ENCODE assay signal across 8 mouse cellular contexts in the genomic region with DNA sequence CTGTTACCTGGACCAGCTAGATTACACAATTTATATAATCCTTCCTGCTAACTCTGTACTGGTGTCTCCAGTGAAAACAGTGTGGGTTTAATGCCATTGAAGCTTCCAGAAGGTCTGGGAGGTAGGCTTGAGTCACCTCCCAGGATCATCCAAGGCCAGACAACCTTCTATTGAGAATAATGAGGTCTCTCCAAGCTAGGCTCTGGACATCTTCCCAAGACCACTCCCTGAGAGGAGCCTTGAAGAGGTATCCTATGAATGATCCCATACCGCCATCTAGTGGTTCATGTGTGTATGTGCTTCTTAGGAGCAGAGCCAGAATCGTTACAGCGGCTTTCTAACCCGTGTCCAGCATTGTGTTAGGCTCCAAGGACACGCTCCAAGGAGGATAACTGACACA. TPM values are rescaled to one million over a fixed set of nuclear protein-coding genes. Genes with fewer than 3 reads are reported as not detected.
A peak's percentile ranks its signal among the peaks of the same experiment; 100 is the strongest.
DNase-seq lines count a peak whose midpoint lies in the region; ATAC-seq lines count a peak whose summit lies in the region.

No protein-coding gene starts in this region.

- no peaks in the 10 kb centered on the region for H3K36me3 ChIP-seq in embryonic facial prominence, embryonic 11.5 days (replicated peaks; ENCODE audit: control insufficient read depth, insufficient read depth, low read depth, low read length)
- H3K36me3 ChIP-seq in limb, embryonic 12.5 days: no peaks in the 10 kb centered on the region
- H3K36me3 ChIP-seq in midbrain, embryonic 14.5 days (ENCODE audit: control insufficient read depth, insufficient read depth, low read length): no peaks in the 10 kb centered on the region

- WGBS in embryonic facial prominence, embryonic 11.5 days: 6% methylated on average over 5 of the region's 5 CpGs
- WGBS in limb, embryonic 12.5 days: 3% methylated on average over 5 of the region's 5 CpGs
- under 1% methylated on average over 5 of the region's 5 CpGs for WGBS in midbrain, embryonic 14.5 days

- H3K27ac ChIP-seq in embryonic facial prominence, embryonic 11.5 days (replicated peaks; ENCODE audit: low read depth, low read length): no peak overlapping the region
- H3K27ac ChIP-seq in limb, embryonic 12.5 days: no peak overlapping the region
- no peak overlapping the region for H3K27ac ChIP-seq in midbrain, embryonic 14.5 days (replicated peaks; ENCODE audit: low read depth, low read length)

- H3K4me1 ChIP-seq in embryonic facial prominence, embryonic 11.5 days (ENCODE audit: control insufficient read depth, insufficient read depth, low read length): no peaks in the 10 kb centered on the region
- H3K4me1 ChIP-seq in limb, embryonic 12.5 days (replicated peaks): 0 out of 2 replicates have a peak, but pooled peaks cover 3% of the 10 kb centered on the region
- no peaks in the 10 kb centered on the region for H3K4me1 ChIP-seq in midbrain, embryonic 14.5 days (ENCODE audit: control insufficient read depth, insufficient read depth, low read length)

- no peak overlapping the region for H3K4me2 ChIP-seq in embryonic facial prominence, embryonic 11.5 days (ENCODE audit: low read depth, low read length)
- no peak overlapping the region for H3K4me2 ChIP-seq in limb, embryonic 12.5 days
- no peak overlapping the region for H3K4me2 ChIP-seq in midbrain, embryonic 14.5 days (ENCODE audit: low read length)

- no peak overlapping the region for H3K4me3 ChIP-seq in embryonic facial prominence, embryonic 11.5 days (ENCODE audit: low read depth, low read length)
- H3K4me3 ChIP-seq in limb, embryonic 12.5 days (replicated peaks): no peak overlapping the region
- no peak overlapping the region for H3K4me3 ChIP-seq in midbrain, embryonic 14.5 days (replicated peaks; ENCODE audit: low read depth, low read length)

- DNase-seq in A20 (ENCODE audit: low read depth, low spot score): peak; percentile 81
- DNase-seq in adrenal gland, postnatal 10 days: peak; percentile 72
- peak; percentile 92 for DNase-seq in embryonic facial prominence, embryonic 11.5 days (ENCODE audit: low spot score)
- peak; percentile 83 for DNase-seq in heart, adult 8-10 months (ENCODE audit: low spot score)
- peak; percentile 72 to 78 for DNase-seq in kidney, adult 8-10 months
- DNase-seq in midbrain, embryonic 14.5 days: peak; percentile 95
- peak; percentile 52 to 58 for DNase-seq in spleen, postnatal 10 days (ENCODE audit: low spot score in 2 of 2)

- H3K27me3 ChIP-seq in embryonic facial prominence, embryonic 11.5 days (ENCODE audit: control insufficient read depth, insufficient read depth, low read length): no peaks in the 10 kb centered on the region
- H3K27me3 ChIP-seq in limb, embryonic 12.5 days: peaks cover 3% of the 10 kb centered on the region; the same call in 1 of the 2 replicates
- no peaks in the 10 kb centered on the region for H3K27me3 ChIP-seq in midbrain, embryonic 14.5 days (ENCODE audit: control insufficient read depth, insufficient read depth, low read length)

- ATAC-seq in embryonic facial prominence, embryonic 11.5 days (replicated peaks; ENCODE audit: insufficient number of reproducible peaks, low FRiP score, low TSS enrichment, low read depth): peak; percentile 86
- ATAC-seq in limb, embryonic 12.5 days (ENCODE audit: insufficient number of reproducible peaks, insufficient read depth, low FRiP score, low TSS enrichment, low read depth): peak; percentile 63; the same call in 1 of the 2 replicates
- ATAC-seq in midbrain, embryonic 14.5 days (ENCODE audit: low FRiP score, low TSS enrichment): peak; percentile 53; the same call in 1 of the 2 replicates

- no peak overlapping the region for H3K9ac ChIP-seq in embryonic facial prominence, embryonic 11.5 days (replicated peaks; ENCODE audit: low read length)
- no peak overlapping the region for H3K9ac ChIP-seq in limb, embryonic 12.5 days (replicated peaks)
- H3K9ac ChIP-seq in midbrain, embryonic 14.5 days (replicated peaks; ENCODE audit: low read length): no peak overlapping the region

- no peaks in the 10 kb centered on the region for H3K9me3 ChIP-seq in embryonic facial prominence, embryonic 11.5 days (replicated peaks; ENCODE audit: control insufficient read depth, low read length)
- no peaks in the 10 kb centered on the region for H3K9me3 ChIP-seq in limb, embryonic 12.5 days
- no peaks in the 10 kb centered on the region for H3K9me3 ChIP-seq in midbrain, embryonic 14.5 days (ENCODE audit: control insufficient read depth, low read length)

RNA-seq across cellular contexts. Expression of a gene that starts 6.1 kb away (rescaled TPM):
- total RNA-seq in adrenal gland, postnatal 10 days (2021): 10 to 100 TPM; 41.3 to 45.7 TPM
- polyA plus RNA-seq in embryonic facial prominence, embryonic 11.5 days (2014; fragmentation: Nextera tagmentation; extraction: Ambion mirVana): 21.2 and 22.0 TPM in 2 replicates
- total RNA-seq in heart, adult 8-10 months (2022): 10 to 100 TPM; 50.3 to 54.6 (median 53.3) TPM
- 24.6 and 24.9 TPM in 2 replicates for polyA plus RNA-seq in limb, embryonic 12.5 days (2016; fragmentation: Nextera tagmentation; extraction: Ambion mirVana)
- polyA plus RNA-seq in midbrain, embryonic 14.5 days (2014; fragmentation: Nextera tagmentation; extraction: Ambion mirVana): 31.4 and 35.7 TPM in 2 replicates

RNA-seq across cellular contexts. Expression of a gene that starts 14.6 kb away (rescaled TPM):
- total RNA-seq in adrenal gland, postnatal 10 days (2021): under 1 TPM; 0.33 to 0.39 TPM
- 2.4 and 2.8 TPM in 2 replicates for polyA plus RNA-seq in embryonic facial prominence, embryonic 11.5 days (2014; fragmentation: Nextera tagmentation; extraction: Ambion mirVana)
- total RNA-seq in heart, adult 8-10 months (2022): under 1 TPM; 0.09 to 0.14 (median 0.09) TPM
- polyA plus RNA-seq in limb, embryonic 12.5 days (2016; fragmentation: Nextera tagmentation; extraction: Ambion mirVana): 1.2 and 1.4 TPM in 2 replicates
- 15.9 and 17.6 TPM in 2 replicates for polyA plus RNA-seq in midbrain, embryonic 14.5 days (2014; fragmentation: Nextera tagmentation; extraction: Ambion mirVana)

RNA-seq across cellular contexts. Expression of a gene that starts 35.6 kb away (rescaled TPM):
- not detected for total RNA-seq in adrenal gland, postnatal 10 days (2021)
- polyA plus RNA-seq in embryonic facial prominence, embryonic 11.5 days (2014; fragmentation: Nextera tagmentation; extraction: Ambion mirVana): not detected in 2 replicates
- not detected for total RNA-seq in heart, adult 8-10 months (2022)
- not detected in 2 replicates for polyA plus RNA-seq in limb, embryonic 12.5 days (2016; fragmentation: Nextera tagmentation; extraction: Ambion mirVana)
- 0.38 and 0.74 TPM in 2 replicates for polyA plus RNA-seq in midbrain, embryonic 14.5 days (2014; fragmentation: Nextera tagmentation; extraction: Ambion mirVana)

RNA-seq across cellular contexts. Expression of a gene that starts 35.7 kb away (rescaled TPM):
- not detected for total RNA-seq in adrenal gland, postnatal 10 days (2021)
- polyA plus RNA-seq in embryonic facial prominence, embryonic 11.5 days (2014; fragmentation: Nextera tagmentation; extraction: Ambion mirVana): not detected in 2 replicates
- not detected for total RNA-seq in heart, adult 8-10 months (2022)
- polyA plus RNA-seq in limb, embryonic 12.5 days (2016; fragmentation: Nextera tagmentation; extraction: Ambion mirVana): not detected in 2 replicates
- polyA plus RNA-seq in midbrain, embryonic 14.5 days (2014; fragmentation: Nextera tagmentation; extraction: Ambion mirVana): 0.69 TPM in 1 of 2 replicates, not detected in the other

RNA-seq across cellular contexts. Expression of a gene that starts 58.1 kb away (rescaled TPM):
- 10 to 100 TPM; 75.3 to 85.9 TPM for total RNA-seq in adrenal gland, postnatal 10 days (2021)
- polyA plus RNA-seq in embryonic facial prominence, embryonic 11.5 days (2014; fragmentation: Nextera tagmentation; extraction: Ambion mirVana): 1,559 and 1,563 TPM in 2 replicates
- total RNA-seq in heart, adult 8-10 months (2022): 1 to 10 TPM; 2.3 to 3.3 (median 3.2) TPM
- polyA plus RNA-seq in limb, embryonic 12.5 days (2016; fragmentation: Nextera tagmentation; extraction: Ambion mirVana): 1,451 and 1,538 TPM in 2 replicates
- 1,591 and 1,713 TPM in 2 replicates for polyA plus RNA-seq in midbrain, embryonic 14.5 days (2014; fragmentation: Nextera tagmentation; extraction: Ambion mirVana)
